Mouse (Mus musculus): ENCODE results near the gene Sult5a1. TPM values are rescaled to one million over a fixed set of nuclear protein-coding genes. Genes with fewer than 3 reads are reported as not detected.
A peak's percentile ranks its signal among the peaks of the same experiment; 100 is the strongest.

Sult5a1 gene
- polyA plus RNA-seq, 1 experiment = 0.39 TPM

GRCm38 (mm10) chr8:123146390-123146789 lies 11.7 kb downstream of the Sult5a1 start:
- H3K27ac ChIP-seq (ENCODE audit: insufficient read depth, low read length) = no peak overlapping the region
- 80% methylated on average over 7 of the region's 7 CpGs for WGBS
- DNase-seq = no peak

GRCm38 (mm10) chr8:123145279-123145678 lies 12.8 kb downstream of the Sult5a1 start:
- DNase-seq = no peak
- TF ChIP-seq CTCF (IDR thresholded peaks at IDR 0.05; ENCODE audit: borderline replicate concordance, insufficient read depth, low read depth, low read length) = no peak

More at GRCm38 (mm10) chr8:123146390-123146789, 11.7 kb downstream of the Sult5a1 start:
- no peak overlapping the region for H3K4me3 ChIP-seq (replicated peaks; ENCODE audit: insufficient read depth, low read depth, low read length)
- TF ChIP-seq POLR2A (IDR thresholded peaks at IDR 0.05; ENCODE audit: borderline replicate concordance, insufficient read depth, low read length) (no peak), CTCF (IDR thresholded peaks at IDR 0.05; ENCODE audit: borderline replicate concordance, insufficient read depth, low read depth, low read length) (no peak)
- peaks cover 12% of the 10 kb centered on the region for H3K4me1 ChIP-seq (ENCODE audit: control insufficient read depth, insufficient read depth, low read length)
- no peaks in the 10 kb centered on the region for H3K27me3 ChIP-seq (ENCODE audit: control insufficient read depth, insufficient read depth, low read length)

GRCm38 (mm10) chr8:123141741-123142462 lies 16.2 kb downstream of the Sult5a1 start:
- 27% methylated on average over 14 of the region's 14 CpGs for WGBS
- Histone ChIP-seq H3K27me3 (ENCODE audit: control insufficient read depth, insufficient read depth, low read length) (no peaks in the 10 kb centered on the region), H3K27ac (ENCODE audit: insufficient read depth, low read length) (no peak overlapping the region), H3K4me3 (replicated peaks; ENCODE audit: insufficient read depth, low read depth, low read length) (no peak overlapping the region), H3K4me1 (ENCODE audit: control insufficient read depth, insufficient read depth, low read length) (peaks cover 12% of the 10 kb centered on the region)
- peak; percentile 68 to 90 for DNase-seq
- no peak for TF ChIP-seq CTCF (IDR thresholded peaks at IDR 0.05; ENCODE audit: borderline replicate concordance, insufficient read depth, low read depth, low read length)
- TF ChIP-seq POLR2A (IDR thresholded peaks at IDR 0.05; ENCODE audit: borderline replicate concordance, insufficient read depth, low read length) = no peak

More at GRCm38 (mm10) chr8:123145279-123145678, 12.8 kb downstream of the Sult5a1 start:
- no peak overlapping the region for H3K27ac ChIP-seq (ENCODE audit: insufficient read depth, low read length)
- WGBS = 67% methylated on average over 6 of the region's 6 CpGs
- no peaks in the 10 kb centered on the region for H3K27me3 ChIP-seq (ENCODE audit: control insufficient read depth, insufficient read depth, low read length)
- H3K4me3 ChIP-seq (replicated peaks; ENCODE audit: insufficient read depth, low read depth, low read length) = no peak overlapping the region
- H3K4me1 ChIP-seq (ENCODE audit: control insufficient read depth, insufficient read depth, low read length) = peaks cover 12% of the 10 kb centered on the region

- 65% methylated on average over 4 of the region's 4 CpGs for WGBS
- no peak overlapping the region for H3K4me3 ChIP-seq (replicated peaks; ENCODE audit: insufficient read depth, low read depth, low read length)
- TF ChIP-seq CTCF (IDR thresholded peaks at IDR 0.05; ENCODE audit: borderline replicate concordance, insufficient read depth, low read depth, low read length) = no peak
- no peak for TF ChIP-seq POLR2A (IDR thresholded peaks at IDR 0.05; ENCODE audit: borderline replicate concordance, insufficient read depth, low read length)
- H3K4me1 ChIP-seq (ENCODE audit: control insufficient read depth, insufficient read depth, low read length) = peaks cover 19% of the 10 kb centered on the region
- no peaks in the 10 kb centered on the region for H3K27me3 ChIP-seq (ENCODE audit: control insufficient read depth, insufficient read depth, low read length)
- no peak for DNase-seq
- no peak overlapping the region for H3K27ac ChIP-seq (ENCODE audit: insufficient read depth, low read length)
Measured at GRCm38 (mm10) chr8:123138741-123139140, 19.4 kb downstream of the Sult5a1 start.

DNA sequence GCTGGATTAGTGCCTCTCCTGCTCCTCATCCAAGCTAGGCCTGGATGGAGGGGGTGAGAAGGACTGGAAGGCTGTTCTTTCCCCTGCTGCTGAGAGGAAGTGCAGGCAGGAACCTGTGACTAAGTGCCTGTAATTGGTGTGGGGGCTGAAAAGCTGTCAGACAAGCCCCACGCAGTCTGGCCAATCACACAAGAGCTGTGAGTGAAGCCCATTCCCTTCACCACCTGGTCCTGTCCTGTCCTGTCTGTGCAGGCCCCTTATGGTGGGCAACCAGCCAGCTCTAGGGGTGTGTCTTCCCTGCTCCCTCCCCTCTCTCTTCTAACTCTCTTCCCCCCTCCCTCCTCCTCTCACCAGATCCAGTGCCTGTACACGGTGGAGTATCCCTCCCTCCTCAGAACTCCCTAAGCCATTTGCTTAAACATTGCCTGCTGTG lies 20.5 kb downstream of the Sult5a1 start:
- no peak overlapping the region for H3K4me3 ChIP-seq (replicated peaks; ENCODE audit: insufficient read depth, low read depth, low read length)
- no peak overlapping the region for H3K27ac ChIP-seq (ENCODE audit: insufficient read depth, low read length)
- TF ChIP-seq POLR2A (IDR thresholded peaks at IDR 0.05; ENCODE audit: borderline replicate concordance, insufficient read depth, low read length) = no peak
- no peak for TF ChIP-seq CTCF (IDR thresholded peaks at IDR 0.05; ENCODE audit: borderline replicate concordance, insufficient read depth, low read depth, low read length)
- no peak for DNase-seq
- no peaks in the 10 kb centered on the region for H3K27me3 ChIP-seq (ENCODE audit: control insufficient read depth, insufficient read depth, low read length)
- H3K4me1 ChIP-seq (ENCODE audit: control insufficient read depth, insufficient read depth, low read length) = peaks cover 14% of the 10 kb centered on the region
- 47% methylated on average over 2 of the region's 2 CpGs for WGBS

DNA sequence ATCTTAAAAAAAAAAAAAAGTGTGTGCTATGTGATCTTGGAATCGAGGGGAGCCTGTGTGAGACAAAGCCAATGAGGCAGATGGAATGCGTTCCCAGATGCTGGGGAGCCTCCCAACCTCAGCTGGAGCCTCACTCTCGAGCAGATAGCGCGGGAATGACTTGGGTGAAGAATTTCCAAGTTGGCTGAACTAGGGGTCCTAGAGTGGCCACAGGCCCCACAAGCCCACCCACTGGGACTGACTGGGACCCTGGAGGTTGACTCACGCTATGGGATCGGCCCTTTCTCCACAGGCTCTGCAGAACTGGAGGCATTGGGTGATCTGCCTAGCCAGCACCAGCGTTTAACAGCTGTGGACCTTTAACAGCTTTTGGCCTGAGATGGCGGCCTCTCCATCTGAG lies 21.8 kb downstream of the Sult5a1 start:
- WGBS = 88% methylated on average over 9 of the region's 9 CpGs
- no peak for DNase-seq
- Histone ChIP-seq H3K4me3 (replicated peaks; ENCODE audit: insufficient read depth, low read depth, low read length) (no peak overlapping the region), H3K27ac (ENCODE audit: insufficient read depth, low read length) (no peak overlapping the region), H3K27me3 (ENCODE audit: control insufficient read depth, insufficient read depth, low read length) (no peaks in the 10 kb centered on the region), H3K4me1 (ENCODE audit: control insufficient read depth, insufficient read depth, low read length) (peaks cover 7% of the 10 kb centered on the region; the same call in 1 of the 2 replicates)
- TF ChIP-seq POLR2A (IDR thresholded peaks at IDR 0.05; ENCODE audit: borderline replicate concordance, insufficient read depth, low read length) (no peak), CTCF (IDR thresholded peaks at IDR 0.05; ENCODE audit: borderline replicate concordance, insufficient read depth, low read depth, low read length) (no peak)

GRCm38 (mm10) chr8:123135806-123136205 lies 22.3 kb downstream of the Sult5a1 start:
- H3K4me3 ChIP-seq (replicated peaks; ENCODE audit: insufficient read depth, low read depth, low read length) = no peak overlapping the region
- TF ChIP-seq POLR2A (IDR thresholded peaks at IDR 0.05; ENCODE audit: borderline replicate concordance, insufficient read depth, low read length) = no peak
- no peak for TF ChIP-seq CTCF (IDR thresholded peaks at IDR 0.05; ENCODE audit: borderline replicate concordance, insufficient read depth, low read depth, low read length)
- no peak overlapping the region for H3K27ac ChIP-seq (ENCODE audit: insufficient read depth, low read length)
- 59% methylated on average over 9 of the region's 9 CpGs for WGBS
- DNase-seq = no peak
- H3K27me3 ChIP-seq (ENCODE audit: control insufficient read depth, insufficient read depth, low read length) = no peaks in the 10 kb centered on the region
- peaks cover 7% of the 10 kb centered on the region; the same call in 1 of the 2 replicates for H3K4me1 ChIP-seq (ENCODE audit: control insufficient read depth, insufficient read depth, low read length)

DNA sequence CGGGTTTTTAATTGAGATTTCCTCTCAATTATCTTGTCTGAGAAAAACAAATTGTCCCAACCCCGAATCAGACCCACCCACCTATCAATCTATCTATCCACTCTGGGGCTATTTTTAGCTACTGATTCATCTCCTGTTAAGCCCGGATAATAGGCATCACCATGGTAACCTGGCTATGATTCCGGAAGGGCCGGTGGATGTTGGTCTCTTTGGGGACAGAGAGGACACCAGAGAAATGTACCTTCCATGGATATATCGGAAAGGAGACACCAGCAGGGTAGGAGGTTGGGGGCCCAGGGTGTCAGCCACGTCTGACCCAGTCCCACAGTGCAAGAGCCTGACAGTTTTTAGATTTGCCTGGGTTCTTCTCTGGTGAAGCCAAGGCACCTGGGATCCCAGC lies 22.7 kb downstream of the Sult5a1 start:
- DNase-seq = no peak
- TF ChIP-seq CTCF (IDR thresholded peaks at IDR 0.05; ENCODE audit: borderline replicate concordance, insufficient read depth, low read depth, low read length) (no peak), POLR2A (IDR thresholded peaks at IDR 0.05; ENCODE audit: borderline replicate concordance, insufficient read depth, low read length) (no peak)
- peaks cover 7% of the 10 kb centered on the region; the same call in 1 of the 2 replicates for H3K4me1 ChIP-seq (ENCODE audit: control insufficient read depth, insufficient read depth, low read length)
- WGBS = 22% methylated on average over 7 of the region's 7 CpGs
- no peaks in the 10 kb centered on the region for H3K27me3 ChIP-seq (ENCODE audit: control insufficient read depth, insufficient read depth, low read length)
- no peak overlapping the region for H3K27ac ChIP-seq (ENCODE audit: insufficient read depth, low read length)
- no peak overlapping the region for H3K4me3 ChIP-seq (replicated peaks; ENCODE audit: insufficient read depth, low read depth, low read length)

Measured in cerebellum, adult 2 months (tissue).